Mouse (Mus musculus) gastrocnemius, postnatal 14 days (tissue): ENCODE measurements at regions not wholly inside any gene's neighbourhood (a gene's known extent, or its start where the extent isn't known, plus 50 kb on each side); places are given as distances from the start of the nearest gene placed in this dataset.
"Not testable (repeated sequence)": the region's sequence is repeated elsewhere in the genome, so short reads cannot be mapped to it uniquely, and the experiment has no call there.

Source experiments
- DNase-seq: peaks from one replicate; pipeline ENCODE4 v3.0.0; 2021; ENCODE audit warnings: mixed read lengths
- intact Hi-C: fragments of 180-260 bp; cut with DNase I; formaldehyde crosslinking; loops from one replicate; pipeline ENCODE4 v1.15.1; 2025; ENCODE audit warnings: low total_unique reads

GRCm38 (mm10) chr17:29430401-29430800 lies 60.2 kb upstream of the Pim1 start:
- intact Hi-C loops, result no loop called here

GRCm38 (mm10) chr17:29430806-29431205 lies 59.7 kb upstream of the Pim1 start:
- no peak for DNase-seq
- intact Hi-C loops, result no loop called here

More at GRCm38 (mm10) chr17:29430401-29430800, 60.2 kb upstream of the Pim1 start:
- no peak for DNase-seq

GRCm38 (mm10) chr17:29431553-29432297 lies 58.8 kb upstream of the Pim1 start:
- no peak for DNase-seq
- intact Hi-C loops, result no loop called here

- intact Hi-C loops, result no loop called here
- no peak for DNase-seq
These were observed 57.9 kb upstream of the Pim1 start for GRCm38 (mm10) chr17:29432666-29433065.

- DNase-seq, result no peak
- intact Hi-C loops, result no loop called here
These were observed 57.2 kb upstream of the Pim1 start for GRCm38 (mm10) chr17:29433370-29433769.

- DNase-seq, result no peak
- intact Hi-C loops, result no loop called here
These were observed 56.2 kb upstream of the Pim1 start for GRCm38 (mm10) chr17:29434074-29434944.

- DNase-seq, result no peak
- intact Hi-C loops, result no loop called here
These were observed 55.1 kb upstream of the Pim1 start for GRCm38 (mm10) chr17:29435345-29436006.

GRCm38 (mm10) chr17:29436484-29436870 lies 54.1 kb upstream of the Pim1 start:
- DNase-seq, intact Hi-C loops: not testable (repeated sequence)

- intact Hi-C loops, result no loop called here
These were observed 53.5 kb upstream of the Pim1 start for GRCm38 (mm10) chr17:29436871-29437534.

GRCm38 (mm10) chr17:29437535-29438324 lies 52.8 kb upstream of the Pim1 start:
- no peak for DNase-seq
- intact Hi-C loops, result no loop called here

More at GRCm38 (mm10) chr17:29436871-29437534, 53.5 kb upstream of the Pim1 start:
- peak; percentile 79 for DNase-seq

GRCm38 (mm10) chr17:29438347-29439235 lies 52.0 kb upstream of the Pim1 start:
- intact Hi-C loops, result no loop called here
- peak; percentile 68 for DNase-seq

- DNase-seq, result no peak
- intact Hi-C loops, result no loop called here
These were observed 50.6 kb upstream of the Pim1 start for GRCm38 (mm10) chr17:29439992-29440391.

- no peak for DNase-seq
- intact Hi-C loops, result no loop called here
These were observed 50.1 kb upstream of the Pim1 start for GRCm38 (mm10) chr17:29440490-29440889.
